Mouse (Mus musculus) adrenal gland, adult 2 months (tissue): ENCODE results near the gene Slc47a2. TPM values are rescaled to one million over a fixed set of nuclear protein-coding genes. Genes with fewer than 3 reads are reported as not detected.
"Not testable (repeated sequence)": the region's sequence is repeated elsewhere in the genome, so short reads cannot be mapped to it uniquely, and the experiment has no call there.

Experiments used
- DNase-seq: peaks from one replicate; pipeline ENCODE4 v3.0.0; 2021
- polyA plus RNA-seq: library from polyadenylated mRNA; depleted of rRNA; stranded (reverse); fragments of >200 nt; gene quantifications from 2 replicates; pipeline ENCODE4 v1.2.3, GENCODE M21; 2012
- total RNA-seq, 2 experiments: library from RNA; stranded (reverse); gene quantifications; 2 replicates each; pipeline ENCODE4 v1.2.3; 2021

The Slc47a2 gene
- total and polyA plus RNA-seq, 3 experiments = 0.08 TPM; not detected in 2

DNA sequence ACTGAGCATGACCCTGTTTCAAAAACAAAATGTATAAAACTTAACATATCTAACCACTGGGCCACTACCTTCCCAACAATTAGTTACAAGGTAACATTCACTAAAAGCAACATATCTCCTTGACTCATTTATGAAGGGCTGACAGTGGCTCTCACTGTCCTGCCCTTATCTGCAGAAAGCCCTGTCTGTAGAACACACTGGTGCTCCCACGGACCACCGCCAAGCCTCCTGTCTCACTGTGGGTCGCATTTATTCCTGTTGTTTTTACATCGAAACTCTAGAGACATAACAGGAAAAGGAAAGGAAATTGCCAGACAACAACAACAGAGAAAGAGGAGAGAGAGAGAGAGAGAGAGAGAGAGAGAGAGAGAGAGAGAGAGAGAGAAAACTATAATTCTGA is 1.4 kb downstream of the Slc47a2 start:
- no peak for DNase-seq

DNA sequence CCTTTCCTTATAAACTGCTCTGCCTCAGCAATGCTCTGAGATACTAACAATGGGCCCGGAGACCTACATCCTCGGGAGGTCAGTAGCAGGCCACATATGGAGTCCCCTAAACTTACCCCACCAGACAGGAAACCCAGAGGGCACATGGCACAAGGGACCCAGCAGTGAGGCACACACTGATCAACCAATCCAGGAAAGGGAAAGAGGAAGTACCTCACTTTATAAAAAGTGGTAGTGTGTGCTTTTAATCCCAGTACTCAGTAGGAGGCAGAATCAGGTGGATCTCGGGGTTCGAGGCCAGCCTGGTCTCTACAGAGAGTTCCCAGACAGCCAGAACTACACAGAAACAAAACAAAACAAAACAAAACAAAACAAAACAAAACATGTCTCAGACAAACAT is 2.3 kb downstream of the Slc47a2 start:
- DNase-seq = no peak

DNA sequence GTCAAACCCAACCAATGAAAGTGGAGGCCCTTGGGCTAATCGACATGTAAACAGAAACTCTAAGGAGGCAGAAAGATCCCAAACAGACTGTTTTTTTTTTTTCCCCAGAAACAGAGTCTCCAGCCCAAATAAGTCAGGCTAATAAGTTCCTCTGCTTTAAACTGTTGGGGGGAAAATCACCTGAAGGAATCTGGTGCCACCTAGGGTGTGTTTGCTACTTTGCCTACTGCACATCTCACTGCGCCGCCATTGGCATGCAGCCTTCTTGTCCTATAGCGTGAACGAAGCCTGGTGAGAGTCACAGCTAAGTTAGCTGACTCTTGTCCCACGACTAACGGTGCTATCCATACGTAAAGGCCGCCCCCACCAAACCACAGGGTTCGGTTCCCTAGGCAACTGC is 5.1 kb downstream of the Slc47a2 start:
- no peak for DNase-seq

DNA sequence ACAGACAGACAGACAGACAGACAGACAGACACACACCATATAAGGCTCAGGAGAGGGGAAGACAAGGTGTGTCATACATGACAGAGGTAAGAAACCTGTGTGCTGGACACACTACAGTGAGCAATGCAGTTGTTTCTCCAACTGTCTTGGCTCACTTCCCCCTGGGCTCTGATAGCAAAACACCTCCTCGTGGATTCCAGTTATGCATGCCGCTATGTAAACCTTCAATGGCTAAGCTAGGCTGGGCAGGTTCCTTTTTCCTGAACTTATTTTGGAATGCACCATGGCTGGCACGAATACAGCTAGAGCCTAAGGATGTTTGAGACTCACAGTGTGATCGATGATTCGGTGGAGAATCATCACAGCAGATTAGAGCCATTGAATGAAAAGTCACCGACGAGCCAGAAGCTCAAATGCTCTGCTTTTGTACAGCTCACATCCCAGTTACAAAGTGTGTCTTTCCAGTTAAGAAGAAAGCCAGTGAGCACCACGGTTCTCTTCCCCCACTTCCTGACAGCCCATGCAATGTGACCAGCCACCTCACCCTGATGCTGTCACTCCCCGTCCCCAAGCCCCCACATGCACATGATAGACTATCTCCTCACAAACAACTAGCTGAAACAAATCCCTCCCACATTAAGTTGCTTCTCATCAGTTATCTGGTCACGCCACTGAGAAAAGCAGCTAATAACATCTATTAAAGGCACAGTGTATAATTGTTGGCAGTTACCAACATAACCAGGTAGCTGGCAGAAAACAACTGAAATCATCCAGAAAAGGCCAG is 21.6 kb downstream of the Slc47a2 start:
- DNase-seq = no peak

DNA sequence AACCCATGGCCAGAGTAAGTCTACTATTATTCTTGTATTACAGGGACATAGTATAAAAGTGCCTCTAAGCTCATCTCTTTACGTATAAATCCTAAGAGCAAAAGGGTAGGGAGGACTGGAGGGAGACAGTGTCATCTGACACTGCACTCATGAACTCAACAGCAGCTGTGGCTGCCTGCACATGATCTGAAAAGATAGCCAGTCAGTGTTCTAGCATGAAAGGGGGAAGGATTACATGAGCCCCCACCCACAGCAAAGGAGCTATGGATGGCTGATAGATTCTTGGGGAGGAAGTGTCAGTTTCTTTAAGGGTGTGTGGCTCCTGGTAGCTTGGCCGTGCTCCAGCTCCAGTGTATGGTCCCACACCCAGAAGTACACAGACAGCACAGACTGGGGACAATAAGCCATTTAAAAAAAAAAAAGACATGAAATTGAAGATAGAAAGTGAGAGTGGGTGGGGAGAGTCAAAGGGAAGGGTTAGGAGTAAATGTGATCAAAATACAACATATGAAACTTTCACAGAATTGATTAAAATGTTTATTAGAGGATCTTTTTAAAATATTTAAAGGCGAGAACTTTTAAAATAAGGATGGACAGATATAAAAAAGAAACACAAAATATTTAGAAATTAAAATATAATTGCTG is 22.6 kb downstream of the Slc47a2 start:
- DNase-seq = no peak

DNA sequence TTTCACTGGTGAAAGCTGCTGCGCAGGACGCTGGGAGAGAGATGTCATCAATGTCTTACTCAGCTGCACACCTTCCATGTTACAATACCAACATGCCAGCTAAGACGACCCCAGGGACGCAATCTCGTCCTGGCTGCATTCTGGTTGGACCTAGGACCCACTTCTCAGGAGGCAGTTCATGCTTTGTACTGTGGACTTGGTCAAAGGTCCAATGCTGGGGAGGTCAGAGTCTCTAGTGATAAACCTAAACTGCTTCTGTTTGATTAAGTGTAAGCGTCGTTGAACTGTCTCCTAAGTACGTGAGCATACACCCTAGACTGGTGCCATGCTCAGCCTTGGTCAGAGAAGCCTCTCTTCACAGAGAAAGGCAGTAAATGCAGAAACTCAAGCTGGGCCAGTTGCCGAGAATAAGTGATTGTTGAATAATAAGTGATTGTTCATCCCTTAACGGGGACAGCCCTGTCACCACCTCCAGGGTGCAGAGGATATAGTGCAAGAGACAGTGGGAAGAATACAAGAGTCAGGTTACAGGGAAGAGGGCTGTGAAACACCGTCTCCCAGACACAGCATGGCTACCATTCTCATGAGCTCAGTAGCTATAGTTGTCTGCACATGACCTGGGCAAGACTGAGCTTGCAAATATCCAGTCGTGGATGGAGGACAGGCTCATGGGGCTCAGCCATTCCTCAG is 23.3 kb downstream of the Slc47a2 start:
- DNase-seq = no peak

DNA sequence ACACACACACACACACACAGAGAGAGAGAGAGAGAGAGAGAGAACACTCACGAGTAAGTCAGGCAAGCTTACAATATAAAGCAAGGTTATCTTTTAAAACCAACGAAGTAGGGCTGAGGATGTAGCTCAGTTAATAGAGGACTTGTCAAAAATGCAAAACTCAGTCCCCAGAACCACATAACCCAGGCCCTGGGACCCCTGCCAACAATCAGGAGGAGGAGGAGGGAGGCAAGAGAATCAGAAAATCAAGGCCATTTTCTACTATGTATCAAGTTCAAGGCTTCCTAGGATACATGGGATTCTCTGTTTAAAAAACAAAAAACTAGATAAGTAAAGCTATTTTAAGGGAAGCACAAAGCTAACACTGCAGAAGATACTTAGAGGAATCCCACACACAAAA is 25.8 kb downstream of the Slc47a2 start:
- DNase-seq = peak; percentile 34

DNA sequence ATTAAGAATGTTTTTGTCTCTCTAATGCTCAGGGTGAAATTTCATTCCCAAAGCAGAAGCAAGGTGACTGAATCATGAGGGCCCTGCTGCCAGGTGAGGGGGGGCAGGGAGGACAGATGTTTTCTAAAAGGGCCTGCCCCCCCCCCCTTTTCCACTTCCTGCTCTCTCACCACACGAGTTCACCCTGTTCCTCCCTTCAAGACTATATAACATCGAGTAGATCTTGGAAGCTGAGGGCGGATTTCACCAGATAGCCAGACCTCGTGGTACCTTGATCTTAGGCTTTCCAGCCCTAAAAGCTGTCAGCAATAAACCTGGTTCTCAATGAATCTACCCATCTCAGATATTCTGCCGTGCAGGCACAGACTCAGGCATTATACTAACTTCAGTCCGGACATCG is 32.3 kb downstream of the Slc47a2 start:
- DNase-seq = no peak

DNA sequence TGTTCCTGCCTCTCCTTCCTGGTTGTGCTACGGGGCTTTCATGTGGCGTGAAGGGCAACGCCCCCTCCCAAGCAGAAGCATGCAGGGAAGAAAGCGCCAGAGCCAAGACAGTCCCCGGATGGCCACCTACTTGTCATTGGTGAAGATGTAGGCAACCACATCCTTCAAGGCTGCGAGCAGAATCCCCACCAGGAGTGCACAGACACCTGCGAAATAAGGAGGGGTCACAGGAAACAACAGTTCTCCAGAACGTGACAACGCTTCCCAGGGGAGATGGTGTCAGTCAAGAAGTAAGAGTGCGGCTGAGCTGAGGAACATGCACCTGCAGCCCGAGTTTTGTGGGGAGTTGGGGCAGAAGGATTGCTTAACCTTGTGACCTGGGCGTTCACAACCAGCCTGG is 32.8 kb downstream of the Slc47a2 start:
- no peak for DNase-seq

DNA sequence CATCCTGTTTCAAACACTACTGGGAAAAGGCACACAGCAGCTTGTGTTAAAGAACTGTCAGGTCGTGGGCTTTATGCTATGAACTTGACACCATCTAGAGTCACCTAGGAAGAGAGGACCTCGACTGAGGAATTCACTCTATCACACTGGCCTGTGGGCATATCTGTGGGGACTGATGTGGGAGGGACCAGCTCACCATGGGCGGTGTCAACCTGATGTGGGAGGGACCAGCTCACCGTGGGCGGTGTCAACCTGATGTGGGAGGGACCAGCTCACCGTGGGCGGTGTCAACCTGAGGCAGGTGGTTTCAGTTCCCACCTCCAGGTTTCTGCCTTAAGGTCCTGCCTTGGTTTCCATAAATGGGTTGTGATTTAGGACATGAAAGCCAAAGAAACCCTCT is 34.9 kb downstream of the Slc47a2 start:
- no peak for DNase-seq

DNA sequence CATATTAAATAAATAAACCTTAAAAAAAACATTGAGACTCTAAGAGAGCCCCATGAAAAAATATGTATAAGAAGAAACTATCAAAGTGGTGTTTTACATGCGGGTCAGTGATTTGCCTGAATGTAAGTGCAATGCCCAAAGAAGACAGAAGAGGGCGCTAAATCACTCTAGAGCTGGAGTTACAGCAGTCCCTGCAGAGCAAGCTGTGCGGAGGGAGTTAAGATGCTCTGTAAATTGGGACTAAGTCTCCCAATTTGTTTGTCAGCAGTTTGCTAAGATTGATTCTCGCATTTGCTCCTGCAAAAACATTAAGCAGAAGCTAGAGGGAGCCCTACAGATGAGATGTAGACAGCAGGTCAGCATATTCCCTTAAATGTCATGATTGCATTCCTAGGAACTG is 37.3 kb downstream of the Slc47a2 start:
- peak; percentile 28 for DNase-seq

DNA sequence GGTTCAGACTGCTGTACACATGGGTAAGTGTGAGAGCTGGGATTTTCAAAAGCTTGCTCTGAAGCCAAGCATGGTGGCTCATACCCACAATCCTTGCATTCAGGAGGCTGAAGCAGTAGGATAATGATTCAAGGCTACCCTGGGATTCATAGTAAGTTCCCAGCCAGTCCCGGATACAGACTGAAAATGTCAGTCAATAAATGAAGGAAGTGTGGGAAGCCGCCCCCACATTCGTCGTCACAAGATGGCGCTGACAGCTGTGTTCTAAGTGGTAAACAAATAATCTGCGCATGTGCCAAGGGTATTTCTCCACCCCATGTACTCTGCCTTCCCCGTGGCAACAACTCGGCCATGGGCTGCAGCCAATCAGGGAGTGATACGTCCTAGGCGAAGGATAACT is 38.1 kb downstream of the Slc47a2 start:
- DNase-seq = not testable (repeated sequence)

DNA sequence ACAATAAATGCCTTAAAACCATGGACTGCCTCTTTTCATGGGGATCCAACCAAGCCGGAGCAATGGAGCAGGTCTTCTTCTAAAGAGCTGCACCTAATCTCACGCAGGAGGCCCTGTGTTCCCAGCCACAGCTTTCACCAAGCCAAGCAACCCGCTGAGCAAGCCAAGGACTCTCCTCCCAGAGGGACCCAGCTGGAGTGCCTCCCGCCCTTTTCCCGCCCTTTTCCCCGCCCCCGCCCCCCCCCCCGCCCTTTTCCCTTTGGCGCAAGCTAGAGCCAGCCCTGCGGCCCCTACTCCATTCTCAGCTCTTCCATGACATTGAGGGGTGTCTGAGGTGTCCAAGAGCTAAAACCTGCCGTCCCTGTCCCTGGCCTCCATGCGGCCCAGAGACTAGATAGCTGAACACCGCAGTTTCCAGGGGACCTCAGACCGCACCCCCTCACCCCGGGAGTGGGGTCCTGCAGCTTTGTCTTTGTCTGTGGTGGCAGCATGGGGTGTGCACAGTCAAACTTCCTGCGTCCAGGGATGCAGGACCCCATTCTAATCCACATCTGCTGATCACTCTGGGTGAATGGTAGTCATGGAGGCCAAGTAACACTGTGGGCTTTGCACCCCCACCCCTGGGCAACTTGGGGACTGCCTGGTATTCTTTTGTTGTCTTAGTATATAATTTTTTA is 41.8 kb downstream of the Slc47a2 start:
- DNase-seq = peak; percentile 40

DNA sequence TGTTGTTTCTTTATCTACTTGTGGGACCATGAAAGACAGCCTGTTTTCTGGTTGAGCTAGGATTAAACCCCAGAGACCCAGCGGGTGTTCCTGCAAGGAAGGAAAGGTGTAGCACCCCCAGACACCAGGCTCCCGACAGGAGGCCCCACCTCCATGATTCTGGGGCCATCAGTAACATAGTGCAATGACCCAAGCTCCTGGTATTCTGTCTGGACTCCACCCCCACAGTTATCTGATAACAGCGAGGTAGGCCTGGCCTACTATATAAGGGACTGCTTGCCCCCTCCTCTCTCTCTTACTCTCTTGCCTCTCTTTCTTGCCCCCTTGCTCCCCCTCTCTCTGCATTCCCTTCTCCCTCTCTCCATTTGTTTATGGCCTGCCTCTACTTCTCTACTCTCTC is 42.5 kb downstream of the Slc47a2 start:
- no peak for DNase-seq

DNA sequence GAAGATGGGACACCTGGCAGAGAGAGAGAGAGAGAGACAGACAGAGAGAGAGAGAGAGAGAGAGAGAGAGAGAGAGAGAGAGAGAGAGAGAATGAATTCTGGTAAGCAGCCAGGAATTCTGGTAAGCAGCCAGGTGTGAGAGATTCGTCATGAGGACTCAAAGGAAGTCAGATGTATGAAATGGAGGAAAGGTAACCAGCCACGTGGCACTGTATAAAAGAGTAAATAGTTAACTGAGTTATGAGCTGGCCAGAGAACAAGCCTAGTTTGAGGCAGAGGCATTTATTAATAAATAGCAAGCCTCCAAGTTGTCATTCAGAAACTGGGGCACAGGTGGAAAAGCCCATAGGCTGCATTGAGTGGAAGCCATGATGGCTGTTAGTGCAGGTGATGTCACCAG is 44.8 kb downstream of the Slc47a2 start:
- no peak for DNase-seq

DNA sequence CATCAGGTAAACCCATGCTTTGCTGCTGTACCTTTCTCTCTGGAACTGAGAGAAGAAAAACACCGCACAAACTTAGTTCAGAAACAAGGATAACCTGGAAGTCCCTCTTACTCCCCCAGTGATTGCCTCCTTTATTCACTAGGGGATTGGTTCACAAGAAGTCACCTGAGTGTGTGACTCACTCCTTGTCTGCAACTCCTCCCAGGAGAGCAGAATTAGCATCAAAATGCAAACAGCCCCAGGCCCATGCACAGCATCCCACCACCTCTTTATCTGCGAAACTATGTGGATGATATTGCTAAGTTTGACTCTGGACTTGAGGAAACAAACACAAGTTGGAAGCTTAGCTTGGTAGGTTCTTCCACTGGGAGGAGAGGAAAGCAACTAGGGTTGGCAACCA is 45.3 kb downstream of the Slc47a2 start:
- DNase-seq = no peak

DNA sequence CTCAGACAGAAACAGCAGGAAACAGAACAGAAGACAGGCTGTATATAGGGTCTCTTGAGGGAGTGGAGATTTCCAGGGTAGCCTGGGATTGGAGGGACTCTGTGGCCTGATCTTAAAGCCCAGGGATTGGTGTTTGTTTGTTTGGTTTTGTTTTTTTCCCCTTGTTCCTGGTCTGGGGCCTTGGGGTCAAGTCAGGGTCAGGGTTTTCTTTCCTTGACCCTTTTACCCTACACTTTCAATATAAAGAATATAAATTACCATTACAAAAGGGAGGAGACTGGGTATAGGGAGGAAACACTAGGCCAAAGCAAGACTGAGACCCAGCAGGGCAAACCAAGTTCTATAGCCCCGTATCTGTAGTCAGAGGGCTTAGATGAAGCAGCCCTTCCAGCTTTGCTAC is 46.1 kb downstream of the Slc47a2 start:
- DNase-seq = no peak

DNA sequence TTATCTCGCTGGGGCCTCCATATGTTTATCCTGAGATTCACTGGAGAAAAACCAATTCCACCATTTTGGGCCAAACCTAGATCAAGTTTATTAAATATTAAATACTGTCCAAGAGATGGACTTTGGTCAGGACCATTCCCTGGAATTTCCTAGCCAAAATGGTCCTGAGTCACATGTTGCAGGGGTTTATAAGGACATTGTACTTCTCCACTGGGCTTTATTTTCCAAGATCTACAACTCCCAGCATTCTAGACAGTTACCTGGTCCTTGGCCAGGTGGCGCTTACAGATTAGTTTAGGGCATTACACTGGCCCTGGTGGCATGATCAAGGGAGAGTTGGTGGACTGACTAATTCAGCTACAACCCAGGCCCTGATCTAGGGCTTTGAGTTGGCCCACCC is 47.1 kb downstream of the Slc47a2 start:
- no peak for DNase-seq

DNA sequence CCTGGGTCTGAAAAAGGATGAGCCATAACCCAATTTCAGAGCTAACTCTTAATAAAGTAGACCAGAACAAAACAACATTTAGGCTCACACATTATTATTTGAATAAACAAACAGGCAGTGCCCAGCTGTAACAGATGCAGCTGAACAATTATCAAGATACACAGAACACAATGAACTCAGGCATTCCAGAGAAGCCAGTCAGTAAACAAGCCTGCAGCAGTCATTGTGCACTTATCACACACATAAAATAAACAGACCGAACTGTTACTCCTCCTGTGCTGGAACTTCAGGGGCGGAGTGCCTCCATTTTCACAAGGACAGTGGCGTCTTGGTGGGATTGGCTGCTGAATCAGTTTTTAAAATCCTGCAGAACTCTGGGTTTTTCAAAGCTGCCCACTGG is 48.2 kb downstream of the Slc47a2 start:
- DNase-seq = no peak

DNA sequence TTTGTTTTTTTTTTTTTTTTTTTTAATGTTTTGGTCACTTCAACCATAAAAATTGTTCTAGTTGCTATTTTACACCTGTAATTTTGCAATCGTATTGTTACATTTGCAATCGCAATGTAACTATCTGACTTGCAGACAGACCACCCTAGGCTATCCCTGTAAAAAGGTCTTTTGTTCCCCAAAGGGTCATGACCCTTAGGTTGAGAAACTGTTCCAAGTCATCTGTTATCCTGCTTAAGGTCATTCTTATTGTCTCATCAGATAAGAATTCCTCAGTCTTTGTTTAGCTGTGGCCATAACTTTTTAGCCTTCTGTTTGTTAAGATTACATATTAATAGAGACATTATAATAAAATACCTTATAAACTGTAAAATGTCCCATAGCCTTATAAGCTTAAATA is 49.4 kb downstream of the Slc47a2 start:
- DNase-seq = no peak

DNA sequence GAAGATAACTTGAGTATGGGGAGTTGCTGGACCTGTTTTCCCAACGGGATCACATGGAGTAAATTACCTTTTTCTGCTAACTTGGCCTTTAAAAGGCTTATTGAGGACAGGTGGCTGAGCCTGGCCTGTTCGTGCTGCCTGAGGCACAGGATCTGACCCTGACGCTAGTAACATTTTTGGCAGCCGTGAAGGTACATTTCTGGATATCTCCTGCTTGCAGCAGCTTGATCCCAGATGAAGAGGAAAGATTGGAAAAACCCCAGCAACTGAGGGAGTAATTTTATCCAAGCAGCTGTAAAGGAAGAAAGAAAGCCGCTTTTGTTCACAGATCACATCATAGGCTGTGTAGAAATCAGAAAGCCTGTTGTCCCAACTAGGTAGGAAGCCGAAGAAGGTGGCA is 58.3 kb downstream of the Slc47a2 start:
- peak; percentile 17 for DNase-seq

DNA sequence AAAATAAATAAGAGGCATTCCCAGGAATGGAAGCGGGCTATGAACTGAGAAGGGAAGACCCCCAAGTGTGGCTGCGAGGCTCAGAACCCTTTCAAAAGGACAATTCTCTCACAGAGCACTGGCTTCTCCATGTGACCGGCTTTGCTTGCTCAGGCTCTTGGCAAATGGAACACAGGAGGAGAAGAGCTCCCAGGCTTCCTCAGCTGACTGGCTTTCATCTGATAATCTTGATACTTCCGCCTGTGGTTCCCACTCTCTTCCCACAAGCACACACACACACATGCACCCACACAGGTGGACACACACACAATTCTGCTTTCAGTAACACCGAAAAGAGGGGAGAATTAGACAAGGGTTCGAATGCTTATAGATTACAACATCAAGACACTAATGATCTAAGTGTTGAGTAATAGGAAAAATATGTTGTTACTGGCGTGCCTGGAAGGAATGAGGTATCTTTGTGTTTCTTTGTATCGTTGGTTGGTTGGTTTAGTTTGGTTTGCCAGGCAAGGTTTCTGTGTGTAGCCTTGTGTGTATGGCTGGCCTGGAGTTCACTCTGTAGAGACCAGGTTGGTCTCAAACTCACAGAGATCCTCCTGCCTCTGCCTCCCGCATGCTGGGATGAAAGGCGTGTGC is 59.1 kb downstream of the Slc47a2 start:
- DNase-seq = no peak
